Mouse (Mus musculus) embryonic fibroblast, embryonic 13.5 days (primary cell): ENCODE measurements around the gene Pole4.

ENCODE experiments used
- CTCF ChIP-seq: IDR thresholded peaks from 2 replicates; pipeline ENCODE4 v1.5.1; 2011; ENCODE audit warnings: mild to moderate bottlenecking, control low read depth, low read length, moderate library complexity, borderline replicate concordance; ENCODE audit not compliant: insufficient read depth
- POLR2A ChIP-seq: IDR thresholded peaks from 2 replicates; pipeline ENCODE4 v1.6.1; 2011; ENCODE audit warnings: low read depth, mild to moderate bottlenecking, control low read depth, low read length, moderate library complexity

- TF ChIP-seq CTCF = no peak
- TF ChIP-seq POLR2A = no peak
Measured at GRCm38 (mm10) chr6:82595461-82596090, 109.6 kb downstream of the Pole4 start.
